Mouse (Mus musculus): ENCODE measurements at regions not wholly inside any gene's neighbourhood (a gene's known extent, or its start where the extent isn't known, plus 50 kb on each side); places are given as distances from the start of the nearest gene placed in this dataset.

GRCm38 (mm10) chr14:76746282-76746681, 189.6 kb upstream of the Serp2 start:
- no peak overlapping the region for H3K27ac ChIP-seq (ENCODE audit: low read depth, low read length)
- ATAC-seq (replicated peaks; ENCODE audit: insufficient number of reproducible peaks, low FRiP score, low TSS enrichment), result no peak
- no peaks in the 10 kb centered on the region for H3K4me1 ChIP-seq (ENCODE audit: control insufficient read depth, insufficient read depth, low read length)
- H3K27me3 ChIP-seq (ENCODE audit: control insufficient read depth, insufficient read depth, low read length), result no peaks in the 10 kb centered on the region
- H3K4me3 ChIP-seq (ENCODE audit: low read depth, low read length), result no peak overlapping the region
- H3K9ac ChIP-seq (ENCODE audit: low read depth, low read length), result no peak overlapping the region
- WGBS (ENCODE audit: insufficient replicate concordance), result 80% methylated on average over 10 of the region's 10 CpGs
- no peaks in the 10 kb centered on the region for H3K36me3 ChIP-seq (ENCODE audit: control insufficient read depth, insufficient read depth, low read length)
- H3K9me3 ChIP-seq (replicated peaks; ENCODE audit: control insufficient read depth, low read length), result no peaks in the 10 kb centered on the region
- H3K4me2 ChIP-seq, result no peak overlapping the region

- Histone ChIP-seq H3K4me2 (no peak overlapping the region), H3K9ac (ENCODE audit: low read depth, low read length) (no peak overlapping the region), H3K4me3 (ENCODE audit: low read depth, low read length) (no peak overlapping the region), H3K27ac (ENCODE audit: low read depth, low read length) (no peak overlapping the region), H3K27me3 (ENCODE audit: control insufficient read depth, insufficient read depth, low read length) (no peaks in the 10 kb centered on the region), H3K9me3 (replicated peaks; ENCODE audit: control insufficient read depth, low read length) (no peaks in the 10 kb centered on the region), H3K4me1 (ENCODE audit: control insufficient read depth, insufficient read depth, low read length) (0 out of 2 replicates have a peak, but pooled peaks cover under 1% of the 10 kb centered on the region), H3K36me3 (ENCODE audit: control insufficient read depth, insufficient read depth, low read length) (no peaks in the 10 kb centered on the region)
- no peak for ATAC-seq (replicated peaks; ENCODE audit: insufficient number of reproducible peaks, low FRiP score, low TSS enrichment)
- 67% methylated on average over 23 of the region's 23 CpGs for WGBS (ENCODE audit: insufficient replicate concordance)
Observed at GRCm38 (mm10) chr14:76744674-76745433, 188.2 kb upstream of the Serp2 start.

GRCm38 (mm10) chr14:76742297-76742696, 185.6 kb upstream of the Serp2 start:
- no peak overlapping the region for H3K4me2 ChIP-seq
- no peaks in the 10 kb centered on the region for H3K27me3 ChIP-seq (ENCODE audit: control insufficient read depth, insufficient read depth, low read length)
- no peak overlapping the region for H3K9ac ChIP-seq (ENCODE audit: low read depth, low read length)
- H3K4me3 ChIP-seq (ENCODE audit: low read depth, low read length), result no peak overlapping the region
- no peaks in the 10 kb centered on the region for H3K9me3 ChIP-seq (replicated peaks; ENCODE audit: control insufficient read depth, low read length)
- H3K27ac ChIP-seq (ENCODE audit: low read depth, low read length), result no peak overlapping the region
- no peaks in the 10 kb centered on the region for H3K36me3 ChIP-seq (ENCODE audit: control insufficient read depth, insufficient read depth, low read length)
- WGBS (ENCODE audit: insufficient replicate concordance), result 62% methylated on average over 5 of the region's 5 CpGs
- no peak for ATAC-seq (replicated peaks; ENCODE audit: insufficient number of reproducible peaks, low FRiP score, low TSS enrichment)
- H3K4me1 ChIP-seq (ENCODE audit: control insufficient read depth, insufficient read depth, low read length), result 0 out of 2 replicates have a peak, but pooled peaks cover 2% of the 10 kb centered on the region

- Histone ChIP-seq H3K36me3 (ENCODE audit: control insufficient read depth, insufficient read depth, low read length) (no peaks in the 10 kb centered on the region), H3K4me3 (ENCODE audit: low read depth, low read length) (no peak overlapping the region), H3K4me1 (ENCODE audit: control insufficient read depth, insufficient read depth, low read length) (0 out of 2 replicates have a peak, but pooled peaks cover 2% of the 10 kb centered on the region), H3K9ac (ENCODE audit: low read depth, low read length) (no peak overlapping the region), H3K27ac (ENCODE audit: low read depth, low read length) (no peak overlapping the region), H3K4me2 (no peak overlapping the region), H3K9me3 (replicated peaks; ENCODE audit: control insufficient read depth, low read length) (no peaks in the 10 kb centered on the region), H3K27me3 (ENCODE audit: control insufficient read depth, insufficient read depth, low read length) (no peaks in the 10 kb centered on the region)
- no peak for ATAC-seq (replicated peaks; ENCODE audit: insufficient number of reproducible peaks, low FRiP score, low TSS enrichment)
- 49% methylated on average over 25 of the region's 25 CpGs for WGBS (ENCODE audit: insufficient replicate concordance)
Observed at GRCm38 (mm10) chr14:76739836-76740597, 183.3 kb upstream of the Serp2 start.

- 90% methylated on average over 5 of the region's 5 CpGs for WGBS (ENCODE audit: insufficient replicate concordance)
- H3K36me3 ChIP-seq (ENCODE audit: control insufficient read depth, insufficient read depth, low read length), result no peaks in the 10 kb centered on the region
- peaks cover 13% of the 10 kb centered on the region for H3K4me1 ChIP-seq (ENCODE audit: control insufficient read depth, insufficient read depth, low read length)
- H3K27me3 ChIP-seq (ENCODE audit: control insufficient read depth, insufficient read depth, low read length), result no peaks in the 10 kb centered on the region
- H3K4me2 ChIP-seq, result no peak overlapping the region
- H3K9me3 ChIP-seq (replicated peaks; ENCODE audit: control insufficient read depth, low read length), result no peaks in the 10 kb centered on the region
- H3K9ac ChIP-seq (ENCODE audit: low read depth, low read length), result no peak overlapping the region
- H3K27ac ChIP-seq (ENCODE audit: low read depth, low read length), result no peak overlapping the region
- no peak overlapping the region for H3K4me3 ChIP-seq (ENCODE audit: low read depth, low read length)
- no peak for ATAC-seq (replicated peaks; ENCODE audit: insufficient number of reproducible peaks, low FRiP score, low TSS enrichment)
Observed at GRCm38 (mm10) chr14:76735997-76736396, 179.3 kb upstream of the Serp2 start.

- H3K36me3 ChIP-seq (ENCODE audit: control insufficient read depth, insufficient read depth, low read length), result no peaks in the 10 kb centered on the region
- peaks cover 17% of the 10 kb centered on the region for H3K4me1 ChIP-seq (ENCODE audit: control insufficient read depth, insufficient read depth, low read length)
- 31% methylated on average over 4 of the region's 4 CpGs for WGBS (ENCODE audit: insufficient replicate concordance)
- no peak overlapping the region for H3K4me3 ChIP-seq (ENCODE audit: low read depth, low read length)
- no peak overlapping the region for H3K27ac ChIP-seq (ENCODE audit: low read depth, low read length)
- no peak overlapping the region for H3K4me2 ChIP-seq
- no peaks in the 10 kb centered on the region for H3K27me3 ChIP-seq (ENCODE audit: control insufficient read depth, insufficient read depth, low read length)
- no peaks in the 10 kb centered on the region for H3K9me3 ChIP-seq (replicated peaks; ENCODE audit: control insufficient read depth, low read length)
- no peak for ATAC-seq (replicated peaks; ENCODE audit: insufficient number of reproducible peaks, low FRiP score, low TSS enrichment)
- no peak overlapping the region for H3K9ac ChIP-seq (ENCODE audit: low read depth, low read length)
Observed at GRCm38 (mm10) chr14:76735107-76735506, 178.4 kb upstream of the Serp2 start.

- H3K4me2 ChIP-seq, result no peak overlapping the region
- no peak for ATAC-seq (replicated peaks; ENCODE audit: insufficient number of reproducible peaks, low FRiP score, low TSS enrichment)
Observed at GRCm38 (mm10) chr14:76733258-76733823, 176.7 kb upstream of the Serp2 start.

GRCm38 (mm10) chr14:76731096-76731986, 174.7 kb upstream of the Serp2 start:
- no peak; the same call in 1 of the 2 replicates for ATAC-seq (replicated peaks; ENCODE audit: insufficient number of reproducible peaks, low FRiP score, low TSS enrichment)
- 40% methylated on average over 19 of the region's 19 CpGs for WGBS (ENCODE audit: insufficient replicate concordance)

More at GRCm38 (mm10) chr14:76733258-76733823, 176.7 kb upstream of the Serp2 start:
- Histone ChIP-seq H3K27ac (ENCODE audit: low read depth, low read length) (no peak overlapping the region), H3K4me1 (ENCODE audit: control insufficient read depth, insufficient read depth, low read length) (peaks cover 15% of the 10 kb centered on the region), H3K9ac (ENCODE audit: low read depth, low read length) (no peak overlapping the region), H3K27me3 (ENCODE audit: control insufficient read depth, insufficient read depth, low read length) (no peaks in the 10 kb centered on the region), H3K9me3 (replicated peaks; ENCODE audit: control insufficient read depth, low read length) (no peaks in the 10 kb centered on the region), H3K4me3 (ENCODE audit: low read depth, low read length) (no peak overlapping the region), H3K36me3 (ENCODE audit: control insufficient read depth, insufficient read depth, low read length) (no peaks in the 10 kb centered on the region)
- WGBS (ENCODE audit: insufficient replicate concordance), result 80% methylated on average over 8 of the region's 8 CpGs

More at GRCm38 (mm10) chr14:76731096-76731986, 174.7 kb upstream of the Serp2 start:
- no peaks in the 10 kb centered on the region for H3K27me3 ChIP-seq (ENCODE audit: control insufficient read depth, insufficient read depth, low read length)
- no peak overlapping the region for H3K9ac ChIP-seq (ENCODE audit: low read depth, low read length)
- no peaks in the 10 kb centered on the region for H3K36me3 ChIP-seq (ENCODE audit: control insufficient read depth, insufficient read depth, low read length)
- H3K4me1 ChIP-seq (ENCODE audit: control insufficient read depth, insufficient read depth, low read length), result peaks cover 15% of the 10 kb centered on the region
- H3K9me3 ChIP-seq (replicated peaks; ENCODE audit: control insufficient read depth, low read length), result no peaks in the 10 kb centered on the region
- no peak overlapping the region for H3K4me3 ChIP-seq (ENCODE audit: low read depth, low read length)
- H3K4me2 ChIP-seq, result no peak overlapping the region; the same call in 1 of the 2 replicates
- H3K27ac ChIP-seq (ENCODE audit: low read depth, low read length), result peak overlapping the region; percentile 70
